Mouse (Mus musculus) cerebellum, adult 18-20 months (tissue): ENCODE measurements around the gene Kir3dl1.
"Not testable (repeated sequence)": the region's sequence is repeated elsewhere in the genome, so short reads cannot be mapped to it uniquely, and the experiment has no call there.

Source experiments
- DNase-seq, 2 experiments: peaks; one replicate each; pipeline ENCODE4 v3.0.0; 2021

Kir3dl1 gene

GRCm38 (mm10) chrX:136517699-136518098 is at the start of gene Kir3dl1:
TSS of gene Kir3dl1 (plus strand) at chrX:136517999.
- not testable (repeated sequence) for DNase-seq

- DNase-seq, result not testable (repeated sequence)
Measured at GRCm38 (mm10) chrX:136543956-136544355, 26.2 kb downstream of the Kir3dl1 start, which contains the start of gene Kir3dl2. TSS of gene Kir3dl2 (minus strand) at chrX:136544056.

DNA sequence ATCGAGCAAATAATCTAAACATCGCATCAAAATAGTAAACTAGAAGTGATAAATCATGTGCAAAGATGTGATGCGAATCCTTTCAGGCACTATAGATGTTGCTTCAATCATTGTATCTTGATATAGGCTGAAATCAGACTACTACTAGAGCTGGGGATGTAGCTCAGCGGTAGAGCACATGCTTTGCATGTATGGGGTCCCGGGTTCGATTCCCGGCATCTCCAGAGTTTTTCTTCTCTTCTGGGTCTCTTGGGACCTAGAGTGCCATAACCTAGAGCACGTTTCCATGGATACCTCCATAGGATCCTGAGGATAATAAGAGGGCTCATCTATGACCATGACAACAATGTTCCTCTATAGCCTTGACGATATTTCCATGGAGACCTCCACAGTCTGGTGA is 51.3 kb downstream of the Kir3dl1 start:
- not testable (repeated sequence) for DNase-seq
